Mouse (Mus musculus) G1E (cell line): Measurements from ENCODE around the gene Unc93b1.

Experiments
- CTCF ChIP-seq: IDR thresholded peaks from 2 replicates; pipeline ENCODE4 v1.5.1; 2012; ENCODE audit warnings: low read depth, low read length, inconsistent platforms, mixed read lengths
- GATA1 ChIP-seq: IDR thresholded peaks from 2 replicates; pipeline ENCODE4 v1.6.1; 2012; ENCODE audit warnings: borderline replicate concordance, low read length, inconsistent platforms, mixed read lengths

- no peak for TF ChIP-seq CTCF
- TF ChIP-seq GATA1 = no peak
Observed at GRCm38 (mm10) chr19:3935896-3936850, 1.2 kb downstream of the Unc93b1 start.
